Mouse (Mus musculus): ENCODE results near the gene Rnf4.

DNA sequence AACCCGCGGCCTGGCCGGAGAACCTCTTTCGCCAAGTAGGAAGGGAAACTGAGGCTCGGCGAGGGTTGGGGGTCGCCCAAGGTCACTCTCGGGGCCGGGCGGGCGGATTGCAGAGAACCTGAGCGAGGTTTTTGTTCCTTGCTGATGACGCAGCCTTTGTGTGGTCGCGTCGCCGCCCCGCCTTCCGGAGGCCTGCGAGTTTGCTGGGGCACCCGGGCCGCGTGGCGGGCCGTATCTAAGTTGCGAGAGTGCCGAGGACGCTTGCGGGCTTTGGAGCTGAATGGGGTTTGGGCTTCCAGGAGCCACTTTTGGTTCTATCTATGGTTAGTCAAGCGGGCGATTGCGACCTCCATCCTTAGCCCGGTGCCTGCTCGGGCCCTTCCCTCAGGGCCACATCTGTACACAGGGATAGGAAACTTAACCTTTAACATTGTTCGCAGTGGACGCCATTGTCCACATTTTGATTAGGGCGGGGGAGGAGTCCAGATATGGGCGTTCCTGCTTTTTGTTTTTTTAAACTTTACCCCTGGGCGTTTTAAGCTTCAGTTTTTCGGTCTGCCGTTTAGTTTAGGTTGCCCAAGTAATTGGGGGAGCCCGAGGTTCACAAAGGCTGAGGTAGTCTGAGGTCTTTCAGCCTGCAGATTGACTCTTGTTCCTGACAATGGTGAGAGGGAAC is 824 bp downstream of the Rnf4 start:
- peak; percentile 27 for TF ChIP-seq POLR2A (IDR thresholded peaks at IDR 0.05; ENCODE audit: low read depth, low read length)
- no peak for TF ChIP-seq CTCF (IDR thresholded peaks at IDR 0.05; ENCODE audit: borderline replicate concordance, insufficient read depth, low read length)
